Mouse (Mus musculus): ENCODE data around the gene Gm28308. TPM values are rescaled to one million over a fixed set of nuclear protein-coding genes. Genes with fewer than 3 reads are reported as not detected.

Gm28308 gene
- polyA plus RNA-seq, 1 experiment from 2014 or later = not detected

DNA sequence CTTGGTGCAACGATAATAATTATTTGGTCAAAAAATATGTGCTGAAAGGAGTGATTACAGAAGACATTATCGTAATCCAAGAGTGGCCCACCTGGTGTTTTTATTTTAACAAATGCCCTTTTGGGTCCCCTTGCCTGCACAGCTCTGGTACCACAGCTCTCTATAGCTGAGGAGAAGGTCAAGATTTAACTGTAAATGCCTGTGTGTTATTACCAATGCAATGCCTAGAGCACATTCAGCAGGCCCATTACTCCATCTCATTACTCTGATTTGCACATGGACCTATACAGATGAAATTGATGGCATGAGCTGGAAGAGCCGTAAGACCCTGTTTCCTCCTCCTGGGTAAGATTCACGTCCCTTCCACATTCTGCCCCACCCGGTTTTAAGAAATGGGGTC is 74.0 kb downstream of the Gm28308 start:
- WGBS = 79% methylated on average over 5 of the region's 5 CpGs
- H3K27me3 ChIP-seq (replicated peaks; ENCODE audit: control insufficient read depth, insufficient read depth, low read length) = no peaks in the 10 kb centered on the region
- no peaks in the 10 kb centered on the region for H3K4me1 ChIP-seq (ENCODE audit: control insufficient read depth, insufficient read depth, low read length)
- H3K27ac ChIP-seq (ENCODE audit: low read length) = no peak overlapping the region
- H3K36me3 ChIP-seq (ENCODE audit: control insufficient read depth, insufficient read depth, low read length) = no peaks in the 10 kb centered on the region
- no peaks in the 10 kb centered on the region for H3K9me3 ChIP-seq (ENCODE audit: control insufficient read depth, low read length)
- no peak overlapping the region for H3K9ac ChIP-seq (ENCODE audit: low read depth, low read length)
- no peak overlapping the region for H3K4me2 ChIP-seq (ENCODE audit: low read depth, low read length)
- ATAC-seq = no peak
- H3K4me3 ChIP-seq (ENCODE audit: low read length) = no peak overlapping the region

DNA sequence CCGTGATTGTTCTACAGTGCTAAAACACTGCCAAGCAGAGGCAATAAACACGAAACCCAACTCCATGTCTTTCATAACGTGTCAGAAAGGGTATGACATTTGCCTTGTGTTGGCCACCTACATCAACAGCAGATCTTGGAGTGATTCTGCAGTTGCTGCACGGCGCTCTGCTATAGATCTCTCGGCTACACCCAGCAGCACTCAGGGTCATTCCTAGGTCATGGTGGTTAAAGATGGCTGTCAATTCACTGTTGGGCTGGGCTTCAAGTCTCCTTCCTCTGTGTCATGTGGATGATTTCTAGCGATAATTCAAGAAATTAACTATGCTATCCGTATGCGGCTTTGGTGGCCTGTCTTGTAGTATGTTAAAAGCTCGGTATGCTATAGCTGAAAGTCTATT is 74.6 kb downstream of the Gm28308 start:
- WGBS = 45% methylated on average over 10 of the region's 10 CpGs
- Histone ChIP-seq H3K9me3 (ENCODE audit: control insufficient read depth, low read length) (no peaks in the 10 kb centered on the region), H3K9ac (ENCODE audit: low read depth, low read length) (no peak overlapping the region), H3K36me3 (ENCODE audit: control insufficient read depth, insufficient read depth, low read length) (no peaks in the 10 kb centered on the region), H3K4me1 (ENCODE audit: control insufficient read depth, insufficient read depth, low read length) (no peaks in the 10 kb centered on the region), H3K27me3 (replicated peaks; ENCODE audit: control insufficient read depth, insufficient read depth, low read length) (no peaks in the 10 kb centered on the region), H3K27ac (ENCODE audit: low read length) (no peak overlapping the region), H3K4me3 (ENCODE audit: low read length) (no peak overlapping the region), H3K4me2 (ENCODE audit: low read depth, low read length) (no peak overlapping the region)
- no peak for ATAC-seq

DNA sequence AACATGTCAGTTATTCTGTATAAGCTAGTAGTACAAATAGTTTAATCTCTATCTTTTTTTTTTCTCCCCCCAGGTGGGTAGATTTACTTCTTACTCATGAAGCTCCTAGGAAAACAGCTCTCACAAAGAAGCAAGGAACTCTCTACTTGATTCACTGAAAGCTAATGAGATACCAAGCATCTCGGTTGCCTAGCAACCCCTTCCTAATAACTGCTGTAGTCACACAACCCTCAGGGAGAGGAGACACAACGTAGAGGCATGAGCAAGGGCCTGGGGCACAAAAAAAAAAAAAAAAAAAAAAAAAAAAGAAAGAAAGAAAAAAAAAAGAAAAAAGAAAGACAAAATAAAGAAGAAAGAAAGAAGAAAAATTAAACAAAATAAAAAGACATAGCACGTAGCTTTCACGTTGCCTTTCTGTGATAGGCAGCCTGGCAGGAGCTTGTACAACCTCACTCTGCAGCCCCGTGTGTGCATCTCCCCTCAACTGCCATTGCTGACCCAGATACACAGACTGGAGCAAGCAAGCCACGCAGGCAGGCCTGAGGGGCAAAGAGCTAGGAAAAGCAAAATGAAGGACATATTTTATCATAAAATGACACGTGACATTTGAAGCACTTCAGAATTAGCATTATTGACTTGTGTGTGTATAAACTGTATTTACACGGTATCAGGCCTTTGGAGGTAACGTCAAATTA is 75.2 kb downstream of the Gm28308 start:
- H3K27me3 ChIP-seq (replicated peaks; ENCODE audit: control insufficient read depth, insufficient read depth, low read length) = no peaks in the 10 kb centered on the region
- ATAC-seq = no peak
- H3K9me3 ChIP-seq (ENCODE audit: control insufficient read depth, low read length) = no peaks in the 10 kb centered on the region
- H3K4me1 ChIP-seq (ENCODE audit: control insufficient read depth, insufficient read depth, low read length) = no peaks in the 10 kb centered on the region
- H3K4me2 ChIP-seq (ENCODE audit: low read depth, low read length) = no peak overlapping the region
- H3K27ac ChIP-seq (ENCODE audit: low read length) = no peak overlapping the region
- WGBS = 66% methylated on average over 9 of the region's 9 CpGs
- no peak overlapping the region for H3K9ac ChIP-seq (ENCODE audit: low read depth, low read length)
- no peaks in the 10 kb centered on the region for H3K36me3 ChIP-seq (ENCODE audit: control insufficient read depth, insufficient read depth, low read length)
- H3K4me3 ChIP-seq (ENCODE audit: low read length) = no peak overlapping the region

DNA sequence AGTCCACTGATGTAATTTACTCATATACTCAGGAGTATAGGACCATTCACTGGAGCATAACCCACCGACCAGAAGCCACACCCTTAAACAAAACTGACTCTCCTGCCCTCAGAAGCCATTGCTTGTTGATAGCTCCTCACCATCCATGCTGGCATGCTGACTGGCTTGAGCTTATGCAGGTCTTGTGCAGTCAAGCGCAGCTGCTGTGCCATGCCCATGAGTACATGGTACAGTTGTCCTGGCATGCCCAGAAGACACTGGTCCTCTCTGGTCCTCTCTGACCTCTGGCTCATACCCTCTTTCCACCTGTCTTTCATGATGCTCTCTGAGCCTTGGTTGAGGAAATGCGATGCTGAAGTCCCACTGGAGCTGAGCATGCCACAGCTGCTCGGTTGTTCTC is 89.5 kb downstream of the Gm28308 start:
- no peaks in the 10 kb centered on the region for H3K4me1 ChIP-seq (ENCODE audit: control insufficient read depth, insufficient read depth, low read length)
- H3K36me3 ChIP-seq (ENCODE audit: control insufficient read depth, insufficient read depth, low read length) = no peaks in the 10 kb centered on the region
- no peak overlapping the region for H3K4me3 ChIP-seq (ENCODE audit: low read length)
- H3K27ac ChIP-seq (ENCODE audit: low read length) = no peak overlapping the region
- no peak for ATAC-seq
- H3K27me3 ChIP-seq (replicated peaks; ENCODE audit: control insufficient read depth, insufficient read depth, low read length) = peaks cover 3% of the 10 kb centered on the region; the same call in 1 of the 2 replicates
- H3K9ac ChIP-seq (ENCODE audit: low read depth, low read length) = no peak overlapping the region
- H3K9me3 ChIP-seq (ENCODE audit: control insufficient read depth, low read length) = peaks cover 4% of the 10 kb centered on the region
- 73% methylated on average over 4 of the region's 4 CpGs for WGBS
- H3K4me2 ChIP-seq (ENCODE audit: low read depth, low read length) = no peak overlapping the region

DNA sequence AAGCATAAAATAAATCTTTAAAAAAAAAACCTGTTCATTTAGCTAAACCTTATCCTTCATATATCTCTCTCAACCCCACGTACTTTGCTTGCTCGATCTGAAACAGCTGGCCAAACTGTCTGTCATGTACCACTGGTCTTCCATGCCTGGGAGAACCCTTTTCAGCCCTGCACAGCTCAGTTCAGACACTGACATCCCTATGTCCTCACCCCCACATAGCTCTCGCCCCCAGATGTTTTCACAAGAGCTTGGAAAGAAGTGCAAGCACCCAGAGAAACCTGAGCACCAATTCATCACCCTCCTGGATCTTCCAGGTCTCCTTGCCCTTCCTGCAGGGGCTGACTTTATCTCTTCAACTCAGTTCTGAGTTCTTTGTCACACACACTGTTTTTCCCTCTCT is 92.0 kb downstream of the Gm28308 start:
- no peak overlapping the region for H3K9ac ChIP-seq (ENCODE audit: low read depth, low read length)
- H3K4me3 ChIP-seq (ENCODE audit: low read length) = no peak overlapping the region
- peaks cover 4% of the 10 kb centered on the region; the same call in 1 of the 2 replicates for H3K4me1 ChIP-seq (ENCODE audit: control insufficient read depth, insufficient read depth, low read length)
- H3K4me2 ChIP-seq (ENCODE audit: low read depth, low read length) = no peak overlapping the region
- peaks cover 3% of the 10 kb centered on the region; the same call in 1 of the 2 replicates for H3K27me3 ChIP-seq (replicated peaks; ENCODE audit: control insufficient read depth, insufficient read depth, low read length)
- no peak overlapping the region for H3K27ac ChIP-seq (ENCODE audit: low read length)
- H3K36me3 ChIP-seq (ENCODE audit: control insufficient read depth, insufficient read depth, low read length) = no peaks in the 10 kb centered on the region
- H3K9me3 ChIP-seq (ENCODE audit: control insufficient read depth, low read length) = no peaks in the 10 kb centered on the region
- no peak for ATAC-seq
- WGBS = 60% methylated on average over 3 of the region's 3 CpGs

DNA sequence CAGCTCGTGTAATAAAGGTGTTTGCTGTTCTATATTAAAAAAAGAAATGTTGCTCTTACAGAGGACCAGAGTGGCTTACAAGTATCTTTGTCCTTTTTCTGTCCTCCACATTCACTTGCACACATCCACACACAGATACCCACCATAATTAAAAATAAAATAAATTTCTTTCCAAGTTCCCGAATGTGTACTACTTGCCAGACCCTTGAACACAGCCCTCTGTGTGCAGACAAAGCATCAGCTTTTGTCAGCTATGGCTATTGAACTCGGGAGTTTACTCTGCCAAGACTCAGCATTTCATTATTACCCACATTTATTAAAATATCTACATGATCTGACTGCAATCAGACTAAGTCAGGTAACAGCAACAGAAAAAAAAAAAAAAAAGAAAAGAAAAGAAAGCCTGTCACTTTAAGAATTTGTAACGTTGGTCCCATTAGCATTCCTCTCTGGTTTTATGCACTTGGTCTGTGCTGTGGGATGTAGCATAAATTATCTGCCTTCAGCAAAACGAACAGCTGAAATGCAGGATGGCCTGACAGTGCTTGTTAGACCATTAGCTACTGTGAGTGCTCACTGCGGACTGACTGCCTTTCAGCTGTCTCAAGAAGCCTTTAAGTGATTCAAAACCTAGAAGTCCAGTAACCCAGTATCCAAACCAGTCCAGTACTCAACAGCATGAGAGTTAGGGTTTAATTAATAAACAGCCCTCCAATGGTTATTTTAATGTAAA is 94.1 kb downstream of the Gm28308 start:
- Histone ChIP-seq H3K36me3 (ENCODE audit: control insufficient read depth, insufficient read depth, low read length) (no peaks in the 10 kb centered on the region), H3K9ac (ENCODE audit: low read depth, low read length) (no peak overlapping the region), H3K4me3 (ENCODE audit: low read length) (no peak overlapping the region), H3K9me3 (ENCODE audit: control insufficient read depth, low read length) (no peaks in the 10 kb centered on the region), H3K4me2 (ENCODE audit: low read depth, low read length) (no peak overlapping the region), H3K27ac (ENCODE audit: low read length) (no peak overlapping the region), H3K27me3 (replicated peaks; ENCODE audit: control insufficient read depth, insufficient read depth, low read length) (peaks cover 6% of the 10 kb centered on the region; the same call in 1 of the 2 replicates), H3K4me1 (ENCODE audit: control insufficient read depth, insufficient read depth, low read length) (peaks cover 4% of the 10 kb centered on the region; the same call in 1 of the 2 replicates)
- no peak for ATAC-seq
- 18% methylated on average over 6 of the region's 6 CpGs for WGBS

DNA sequence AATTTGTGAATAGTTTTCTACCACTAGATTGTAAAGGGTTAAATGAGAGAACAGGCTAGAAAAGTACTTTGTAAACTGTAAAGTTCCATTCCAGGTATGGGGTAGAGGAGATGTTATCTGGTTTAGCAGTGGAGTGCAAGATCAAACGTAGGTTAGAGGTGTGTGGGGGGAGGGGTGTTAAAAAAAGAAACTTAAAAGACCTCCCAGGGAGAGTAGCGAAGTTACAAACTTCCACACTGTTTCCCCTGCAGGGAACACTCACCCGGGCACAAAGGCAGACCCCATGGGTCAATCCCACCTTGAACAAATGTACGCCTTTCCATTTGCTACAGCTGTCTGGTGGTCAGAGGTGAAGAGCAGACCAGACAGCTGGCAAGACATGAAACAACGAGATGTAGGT is 97.2 kb downstream of the Gm28308 start:
- Histone ChIP-seq H3K9me3 (ENCODE audit: control insufficient read depth, low read length) (no peaks in the 10 kb centered on the region), H3K9ac (ENCODE audit: low read depth, low read length) (no peak overlapping the region), H3K4me2 (ENCODE audit: low read depth, low read length) (no peak overlapping the region), H3K4me1 (ENCODE audit: control insufficient read depth, insufficient read depth, low read length) (peaks cover 4% of the 10 kb centered on the region; the same call in 1 of the 2 replicates), H3K36me3 (ENCODE audit: control insufficient read depth, insufficient read depth, low read length) (no peaks in the 10 kb centered on the region), H3K27ac (ENCODE audit: low read length) (no peak overlapping the region), H3K27me3 (replicated peaks; ENCODE audit: control insufficient read depth, insufficient read depth, low read length) (peaks cover 6% of the 10 kb centered on the region; the same call in 1 of the 2 replicates), H3K4me3 (ENCODE audit: low read length) (no peak overlapping the region)
- ATAC-seq = no peak
- WGBS = 36% methylated on average over 5 of the region's 5 CpGs

MicroRNA genes within 50 kb of the gene (microRNA counts, 519-probe panel; counts per million panel counts)
- 3,064 counts per million, percentile 78 among the panel's probes with 10 or more counts for microRNA mmu-miR-196b

Small RNA genes lying within 50 kb of the gene (microRNA-seq; reads per million reads assigned to microRNA genes)
- gene Mir196b = 6,409 reads per million, percentile 91 among the genes with 10 or more reads in this experiment

Other genes with a start within 250 kb of the Gm28308 start
- gene Skap2, start 200.8 kb downstream of the Gm28308 start, polyA plus RNA-seq (2015; fragmentation: Nextera tagmentation; extraction: Ambion mirVana) = 39.2 and 42.9 TPM in 2 replicates
- 0.72 and 0.88 TPM in 2 replicates for gene Hoxa1, start 55.0 kb downstream of the Gm28308 start, polyA plus RNA-seq (2015; fragmentation: Nextera tagmentation; extraction: Ambion mirVana)
- gene Hoxa2, start 48.5 kb downstream of the Gm28308 start, polyA plus RNA-seq (2015; fragmentation: Nextera tagmentation; extraction: Ambion mirVana) = 5.0 and 5.1 TPM in 2 replicates
- gene 5730596B20Rik, start 35.8 kb downstream of the Gm28308 start, polyA plus RNA-seq (2015; fragmentation: Nextera tagmentation; extraction: Ambion mirVana) = 1.5 TPM in 2 replicates
- gene Hoxa4, start 21.6 kb downstream of the Gm28308 start, polyA plus RNA-seq (2015; fragmentation: Nextera tagmentation; extraction: Ambion mirVana) = 1.7 and 2.4 TPM in 2 replicates
- gene Hoxa5, start 8.8 kb downstream of the Gm28308 start, polyA plus RNA-seq (2015; fragmentation: Nextera tagmentation; extraction: Ambion mirVana) = 15.3 and 15.5 TPM in 2 replicates
- gene Hoxa6, start 4.6 kb downstream of the Gm28308 start, polyA plus RNA-seq (2015; fragmentation: Nextera tagmentation; extraction: Ambion mirVana) = 1.2 and 1.4 TPM in 2 replicates
- 5.2 and 5.9 TPM in 2 replicates for gene Hoxa3, start within 50 bp of the Gm28308 start, polyA plus RNA-seq (2015; fragmentation: Nextera tagmentation; extraction: Ambion mirVana)
- gene Hoxa7, start 8.5 kb upstream of the Gm28308 start, polyA plus RNA-seq (2015; fragmentation: Nextera tagmentation; extraction: Ambion mirVana) = 6.0 and 8.2 TPM in 2 replicates
- 3.0 and 3.2 TPM in 2 replicates for gene Hoxa9, start 17.8 kb upstream of the Gm28308 start, polyA plus RNA-seq (2015; fragmentation: Nextera tagmentation; extraction: Ambion mirVana)
- gene Hoxa10, start 27.5 kb upstream of the Gm28308 start, polyA plus RNA-seq (2015; fragmentation: Nextera tagmentation; extraction: Ambion mirVana) = 8.6 and 10.0 TPM in 2 replicates
- gene Hoxa11, start 32.5 kb upstream of the Gm28308 start, polyA plus RNA-seq (2015; fragmentation: Nextera tagmentation; extraction: Ambion mirVana) = 1.4 and 1.9 TPM in 2 replicates
- 0.24 and 0.45 TPM in 2 replicates for gene Hoxa13, start 47.5 kb upstream of the Gm28308 start, polyA plus RNA-seq (2015; fragmentation: Nextera tagmentation; extraction: Ambion mirVana)
- not detected in 2 replicates for gene Evx1, start 100.2 kb upstream of the Gm28308 start, polyA plus RNA-seq (2015; fragmentation: Nextera tagmentation; extraction: Ambion mirVana)